Mouse (Mus musculus): ENCODE data around the gene Bag5. TPM values are rescaled to one million over a fixed set of nuclear protein-coding genes. Genes with fewer than 3 reads are reported as not detected.

The Bag5 gene
- total and polyA plus RNA-seq, 3 experiments, result 24.0 to 38.0 TPM; not detected in 1

GRCm38 (mm10) chr12:111675797-111676580, 37.1 kb downstream of the Bag5 start:
- DNase-seq (ENCODE audit: low read depth, low spot score), result no peak
- H3K27ac ChIP-seq (ENCODE audit: control insufficient read depth, low read depth, low read length), result no peak overlapping the region
- H3K9ac ChIP-seq (ENCODE audit: control insufficient read depth, low read depth, low read length, poor library complexity, severe bottlenecking), result no peak overlapping the region
- H3K36me3 ChIP-seq (ENCODE audit: control insufficient read depth in 1 of 2, insufficient read depth in 2 of 2, low read length in 2 of 2), result peaks cover 0 to 12% of the 10 kb centered on the region in 2 experiments; a peak in 2 of 4 replicates
- H3K9me3 ChIP-seq (replicated peaks; ENCODE audit: insufficient read depth, low read length), result no peaks in the 10 kb centered on the region
- TF ChIP-seq RCOR1 (IDR thresholded peaks at IDR 0.05; ENCODE audit: low read depth, low read length), result peak; percentile 28; the same call in 1 of the 2 replicates
- TF ChIP-seq TBP (IDR thresholded peaks at IDR 0.05; ENCODE audit: low read depth, low read length), result no peak
- no peak overlapping the region for H3K4me3 ChIP-seq (ENCODE audit: control insufficient read depth in 1 of 2, insufficient read depth in 1 of 2, low read depth in 2 of 2, low read length in 2 of 2)
- peaks cover 8 to 17% of the 10 kb centered on the region in 2 experiments for H3K4me1 ChIP-seq (ENCODE audit: control insufficient read depth in 1 of 2, insufficient read depth in 2 of 2, low read length in 2 of 2)
- H3K79me2 ChIP-seq (ENCODE audit: control insufficient read depth, insufficient read depth, low read length, poor library complexity), result peaks cover 25% of the 10 kb centered on the region
- H3K27me3 ChIP-seq (ENCODE audit: control insufficient read depth in 1 of 2, insufficient read depth in 2 of 2, low read length in 2 of 2), result no peaks in the 10 kb centered on the region

- DNase-seq (ENCODE audit: low read depth, low spot score), result peak; percentile 83
- Histone ChIP-seq H3K27me3 (ENCODE audit: control insufficient read depth in 1 of 2, insufficient read depth in 2 of 2, low read length in 2 of 2) (no peaks in the 10 kb centered on the region), H3K9ac (ENCODE audit: control insufficient read depth, low read depth, low read length, poor library complexity, severe bottlenecking) (no peak overlapping the region), H3K36me3 (ENCODE audit: control insufficient read depth in 1 of 2, insufficient read depth in 2 of 2, low read length in 2 of 2) (peaks cover 0 to 12% of the 10 kb centered on the region in 2 experiments; a peak in 2 of 4 replicates), H3K79me2 (ENCODE audit: control insufficient read depth, insufficient read depth, low read length, poor library complexity) (peaks cover 19% of the 10 kb centered on the region), H3K4me3 (ENCODE audit: control insufficient read depth in 1 of 2, insufficient read depth in 1 of 2, low read depth in 2 of 2, low read length in 2 of 2) (no peak overlapping the region), H3K4me1 (ENCODE audit: control insufficient read depth in 1 of 2, insufficient read depth in 2 of 2, low read length in 2 of 2) (peaks cover 8 to 17% of the 10 kb centered on the region in 2 experiments), H3K9me3 (replicated peaks; ENCODE audit: insufficient read depth, low read length) (no peaks in the 10 kb centered on the region), H3K27ac (ENCODE audit: control insufficient read depth, low read depth, low read length) (peak overlapping the region; percentile 26; the same call in 1 of the 2 replicates)
- TF ChIP-seq SIN3A (IDR thresholded peaks at IDR 0.05; ENCODE audit: low read length) (peak; percentile 72), BHLHE40 (IDR thresholded peaks at IDR 0.05; ENCODE audit: borderline replicate concordance, low read depth, low read length) (peak; percentile 54; the same call in 1 of the 2 replicates), MEF2A (IDR thresholded peaks at IDR 0.05; ENCODE audit: extremely low read depth, insufficient replicate concordance, low read depth, low read length, poor library complexity, severe bottlenecking) (peak; percentile 96), MAZ (IDR thresholded peaks at IDR 0.05; ENCODE audit: low read depth, low read length) (peak; percentile 90; the same call in 1 of the 2 replicates), TBP (IDR thresholded peaks at IDR 0.05; ENCODE audit: low read depth, low read length) (no peak), TAL1 (IDR thresholded peaks at IDR 0.05; ENCODE audit: low read length) (peak; percentile 16; the same call in 1 of the 2 replicates), NELFE (IDR thresholded peaks at IDR 0.05; ENCODE audit: low read depth, low read length) (peak; percentile 30; the same call in 1 of the 2 replicates), HCFC1 (IDR thresholded peaks at IDR 0.05; ENCODE audit: low read depth, low read length) (peak; percentile 61; the same call in 1 of the 2 replicates), USF1 (IDR thresholded peaks at IDR 0.05; ENCODE audit: low read depth, low read length) (no peak), POLR2AphosphoS2 (IDR thresholded peaks at IDR 0.05; ENCODE audit: low read length) (no peak), GATA1 (IDR thresholded peaks at IDR 0.05; ENCODE audit: low read depth, low read length) (peak; percentile 93), RCOR1 (IDR thresholded peaks at IDR 0.05; ENCODE audit: low read depth, low read length) (peak; percentile 90), EP300 (IDR thresholded peaks at IDR 0.05; ENCODE audit: low read depth in 1 of 2, low read length in 2 of 2) (peak; percentile 79 to 87), NRF1 (IDR thresholded peaks at IDR 0.05; ENCODE audit: insufficient read depth, low read depth, low read length, poor library complexity, severe bottlenecking) (no peak), POLR2A (IDR thresholded peaks at IDR 0.05; ENCODE audit: control insufficient read depth in 1 of 2, insufficient read depth in 1 of 2, low read depth in 1 of 2, low read length in 2 of 2, poor library complexity in 1 of 2) (no peak), MAX (IDR thresholded peaks at IDR 0.05; ENCODE audit: low read length) (no peak), TCF12 (IDR thresholded peaks at IDR 0.05; ENCODE audit: low read depth, low read length) (peak; percentile 77), GABPA (IDR thresholded peaks at IDR 0.05; ENCODE audit: low read depth, low read length) (no peak), CHD2 (IDR thresholded peaks at IDR 0.05; ENCODE audit: low read length) (peak; percentile 71), CHD1 (IDR thresholded peaks at IDR 0.05; ENCODE audit: low read depth, low read length) (no peak), SMC3 (IDR thresholded peaks at IDR 0.05; ENCODE audit: low read depth, low read length) (0 out of 2 replicates have a peak, but pooled peaks have one; percentile 15), RAD21 (IDR thresholded peaks at IDR 0.05; ENCODE audit: low read depth, low read length) (no peak), CTCF (IDR thresholded peaks at IDR 0.05 in 2 of 3, conservative IDR thresholded peaks at IDR 0.05 in 1 of 3; ENCODE audit: control insufficient read depth in 1 of 3, insufficient read depth in 1 of 3, low read depth in 2 of 3, low read length in 3 of 3, poor library complexity in 1 of 3, severe bottlenecking in 1 of 3) (no peak), MYC (IDR thresholded peaks at IDR 0.05; ENCODE audit: low read depth, low read length) (0 out of 2 replicates have a peak, but pooled peaks have one; percentile 33), ZNF384 (IDR thresholded peaks at IDR 0.05; ENCODE audit: low read depth, low read length) (peak; percentile 75), MYB (IDR thresholded peaks at IDR 0.05; ENCODE audit: low read depth, low read length) (0 out of 2 replicates have a peak, but pooled peaks have one; percentile 37), E2F4 (IDR thresholded peaks at IDR 0.05; ENCODE audit: borderline replicate concordance, low read depth, low read length) (no peak), ELF1 (IDR thresholded peaks at IDR 0.05; ENCODE audit: low read depth, low read length) (peak; percentile 72; the same call in 1 of the 2 replicates)
Measured at GRCm38 (mm10) chr12:111674850-111675486, 38.1 kb downstream of the Bag5 start.
